Mouse (Mus musculus) heart, adult 2 months (tissue): ENCODE results near the gene Cdh26.

ENCODE experiments used
- CTCF ChIP-seq: fragments of 200-600 bp; IDR thresholded peaks from 2 replicates; pipeline ENCODE4 v1.8.1; 2022; ENCODE audit warnings: antibody characterized with exemption, mild to moderate bottlenecking, moderate library complexity
- POLR2A ChIP-seq: fragments of 200-500 bp; IDR thresholded peaks from 2 replicates; pipeline ENCODE4 v1.6.1; 2011; ENCODE audit warnings: mild to moderate bottlenecking, low read depth, low read length, control low read depth; ENCODE audit not compliant: insufficient read depth

GRCm38 (mm10) chr2:178513043-178513442, 82.7 kb downstream of the Cdh26 start:
- TF ChIP-seq CTCF (no peak), POLR2A (no peak)
